Mouse (Mus musculus): ENCODE measurements around the gene Apoa2. TPM values are rescaled to one million over a fixed set of nuclear protein-coding genes. Genes with fewer than 3 reads are reported as not detected.
A peak's percentile ranks its signal among the peaks of the same experiment; 100 is the strongest.

Gene Apoa2
- polyA plus RNA-seq, 1 experiment: 20.8 TPM

GRCm38 (mm10) chr1:171205704-171206493, 19.0 kb upstream of the Apoa2 start:
- Histone ChIP-seq H3K4me3 (ENCODE audit: insufficient read depth, low read depth, low read length) (no peak overlapping the region), H3K27ac (ENCODE audit: insufficient read depth, low read depth, low read length) (no peak overlapping the region), H3K36me3 (ENCODE audit: control insufficient read depth, insufficient read depth, low read length) (no peaks in the 10 kb centered on the region), H3K27me3 (replicated peaks; ENCODE audit: control insufficient read depth, insufficient read depth, low read length) (no peaks in the 10 kb centered on the region), H3K4me1 (ENCODE audit: control insufficient read depth, insufficient read depth, low read length) (no peaks in the 10 kb centered on the region)
- WGBS: 74% methylated on average over 6 of the region's 6 CpGs
- TF ChIP-seq POLR2A (IDR thresholded peaks at IDR 0.05; ENCODE audit: low read depth, low read length) (no peak), CTCF (conservative IDR thresholded peaks at IDR 0.05; ENCODE audit: insufficient read depth, insufficient read length, low read depth, low read length) (no peak)
- no peak for DNase-seq

DNA sequence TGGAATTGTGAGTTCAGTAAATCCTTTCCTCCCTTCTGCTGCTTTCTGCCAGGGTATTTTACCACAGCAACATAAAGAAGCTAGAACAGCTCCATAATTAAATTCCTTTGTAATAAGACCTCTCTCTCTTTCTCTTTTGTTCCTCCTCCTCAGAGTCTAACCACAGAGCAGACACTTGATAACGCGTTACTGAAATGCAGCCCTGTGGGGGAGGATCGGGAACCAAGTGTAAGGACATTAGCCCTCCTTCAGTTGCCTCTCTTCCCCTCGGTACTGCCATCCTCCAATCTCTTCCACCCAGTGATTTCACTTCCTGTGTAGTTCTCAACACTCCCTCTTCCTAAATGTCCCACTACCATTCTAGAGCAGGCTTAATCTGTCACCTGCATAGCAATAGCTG, 15.4 kb upstream of the Apoa2 start:
- 30% methylated on average over 4 of the region's 4 CpGs for WGBS
- DNase-seq: no peak
- Histone ChIP-seq H3K27ac (ENCODE audit: insufficient read depth, low read depth, low read length) (no peak overlapping the region), H3K36me3 (ENCODE audit: control insufficient read depth, insufficient read depth, low read length) (no peaks in the 10 kb centered on the region), H3K27me3 (replicated peaks; ENCODE audit: control insufficient read depth, insufficient read depth, low read length) (no peaks in the 10 kb centered on the region), H3K4me1 (ENCODE audit: control insufficient read depth, insufficient read depth, low read length) (no peaks in the 10 kb centered on the region), H3K4me3 (ENCODE audit: insufficient read depth, low read depth, low read length) (no peak overlapping the region)
- TF ChIP-seq CTCF (conservative IDR thresholded peaks at IDR 0.05; ENCODE audit: insufficient read depth, insufficient read length, low read depth, low read length) (no peak), POLR2A (IDR thresholded peaks at IDR 0.05; ENCODE audit: low read depth, low read length) (no peak)

- Histone ChIP-seq H3K4me3 (ENCODE audit: insufficient read depth, low read depth, low read length) (no peak overlapping the region), H3K36me3 (ENCODE audit: control insufficient read depth, insufficient read depth, low read length) (no peaks in the 10 kb centered on the region), H3K27me3 (replicated peaks; ENCODE audit: control insufficient read depth, insufficient read depth, low read length) (no peaks in the 10 kb centered on the region), H3K27ac (ENCODE audit: insufficient read depth, low read depth, low read length) (no peak overlapping the region), H3K4me1 (ENCODE audit: control insufficient read depth, insufficient read depth, low read length) (no peaks in the 10 kb centered on the region)
- no peak for TF ChIP-seq CTCF (conservative IDR thresholded peaks at IDR 0.05; ENCODE audit: insufficient read depth, insufficient read length, low read depth, low read length)
- TF ChIP-seq POLR2A (IDR thresholded peaks at IDR 0.05; ENCODE audit: low read depth, low read length): no peak
- 30% methylated on average over 3 of the region's 3 CpGs for WGBS
- no peak for DNase-seq
These were observed 12.0 kb upstream of the Apoa2 start for GRCm38 (mm10) chr1:171212854-171213253.

DNA sequence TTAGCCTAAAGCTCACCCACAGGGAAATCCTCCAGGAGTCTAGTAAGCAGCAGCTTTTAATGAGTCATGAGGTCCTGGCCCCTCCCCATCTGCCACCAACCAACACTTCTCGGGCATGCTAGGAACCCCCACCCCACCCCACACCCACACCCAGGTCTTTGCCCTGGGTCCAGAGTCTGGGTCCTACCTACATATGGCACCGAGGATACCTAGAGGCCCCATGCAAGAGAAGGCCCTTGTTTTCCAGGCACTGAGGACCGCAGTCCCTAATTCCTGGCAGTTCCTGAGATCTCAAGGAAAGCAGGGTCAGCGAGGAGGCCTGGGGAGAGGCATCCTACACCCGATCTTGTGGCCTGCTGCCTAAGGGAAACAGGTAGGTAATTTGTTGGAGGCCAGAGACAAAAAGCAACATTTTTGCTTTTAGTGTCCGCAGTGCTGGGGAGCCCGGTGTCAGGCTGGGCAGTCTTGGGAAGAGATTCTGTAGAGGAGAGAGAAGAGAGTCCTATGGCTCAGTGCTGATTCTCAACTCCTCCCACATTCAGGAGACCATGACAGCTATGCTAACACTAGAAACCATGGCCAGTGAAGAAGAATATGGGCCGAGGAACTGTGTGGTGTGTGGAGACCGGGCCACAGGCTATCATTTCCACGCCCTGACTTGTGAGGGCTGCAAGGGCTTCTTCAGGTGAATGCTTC, 10.9 kb upstream of the Apoa2 start, which contains the start of gene Nr1i3:
Gene Nr1i3 (plus strand): TSS at position 170 of the 696 bp plus-strand sequence.
- WGBS: 70% methylated on average over 10 of the region's 10 CpGs
- no peaks in the 10 kb centered on the region for H3K27me3 ChIP-seq (replicated peaks; ENCODE audit: control insufficient read depth, insufficient read depth, low read length)
- DNase-seq: no peak
- no peak within 1 kb of the TSS for H3K4me3 ChIP-seq (ENCODE audit: insufficient read depth, low read depth, low read length)
- H3K27ac ChIP-seq (ENCODE audit: insufficient read depth, low read depth, low read length): no peak within 1 kb of the TSS
- H3K36me3 ChIP-seq (ENCODE audit: control insufficient read depth, insufficient read depth, low read length): no peaks in the 10 kb centered on the region
- H3K4me1 ChIP-seq (ENCODE audit: control insufficient read depth, insufficient read depth, low read length): no peaks in the 10 kb centered on the region
- no peak for TF ChIP-seq POLR2A (IDR thresholded peaks at IDR 0.05; ENCODE audit: low read depth, low read length)
- no peak for TF ChIP-seq CTCF (conservative IDR thresholded peaks at IDR 0.05; ENCODE audit: insufficient read depth, insufficient read length, low read depth, low read length)

DNA sequence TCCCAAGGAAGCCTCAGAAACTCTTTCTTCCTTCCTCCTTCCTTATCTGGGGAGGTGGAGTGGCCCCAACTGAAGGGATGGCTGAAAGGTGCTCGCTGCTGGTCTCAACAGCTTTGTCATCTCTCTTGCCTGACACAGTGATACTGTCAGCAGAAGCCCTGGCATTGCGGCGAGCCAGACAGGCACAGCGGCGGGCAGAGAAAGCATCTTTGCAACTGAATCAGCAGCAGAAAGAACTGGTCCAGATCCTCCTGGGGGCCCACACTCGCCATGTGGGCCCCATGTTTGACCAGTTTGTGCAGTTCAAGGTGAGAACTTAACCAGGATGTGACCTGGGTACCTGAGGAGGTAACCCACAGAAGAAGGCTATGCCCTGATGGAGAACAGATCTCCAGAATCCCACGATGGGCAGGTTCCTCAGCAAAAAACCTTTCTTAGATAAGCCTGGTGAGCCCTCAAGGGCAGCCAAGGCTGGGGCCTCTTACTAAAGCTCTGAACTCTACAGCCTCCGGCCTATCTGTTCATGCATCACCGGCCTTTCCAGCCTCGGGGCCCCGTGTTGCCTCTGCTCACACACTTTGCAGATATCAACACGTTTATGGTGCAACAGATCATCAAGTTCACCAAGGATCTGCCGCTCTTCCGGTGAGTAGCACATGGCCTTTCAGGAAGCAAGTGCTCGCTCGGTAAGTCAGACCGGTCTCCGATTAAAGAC, 8.5 kb upstream of the Apoa2 start:
- Histone ChIP-seq H3K36me3 (ENCODE audit: control insufficient read depth, insufficient read depth, low read length) (no peaks in the 10 kb centered on the region), H3K27ac (ENCODE audit: insufficient read depth, low read depth, low read length) (no peak overlapping the region), H3K27me3 (replicated peaks; ENCODE audit: control insufficient read depth, insufficient read depth, low read length) (no peaks in the 10 kb centered on the region), H3K4me1 (ENCODE audit: control insufficient read depth, insufficient read depth, low read length) (peaks cover 2% of the 10 kb centered on the region; the same call in 1 of the 2 replicates), H3K4me3 (ENCODE audit: insufficient read depth, low read depth, low read length) (no peak overlapping the region)
- WGBS: 79% methylated on average over 18 of the region's 18 CpGs
- no peak for DNase-seq
- TF ChIP-seq POLR2A (IDR thresholded peaks at IDR 0.05; ENCODE audit: low read depth, low read length) (no peak), CTCF (conservative IDR thresholded peaks at IDR 0.05; ENCODE audit: insufficient read depth, insufficient read length, low read depth, low read length) (no peak)

DNA sequence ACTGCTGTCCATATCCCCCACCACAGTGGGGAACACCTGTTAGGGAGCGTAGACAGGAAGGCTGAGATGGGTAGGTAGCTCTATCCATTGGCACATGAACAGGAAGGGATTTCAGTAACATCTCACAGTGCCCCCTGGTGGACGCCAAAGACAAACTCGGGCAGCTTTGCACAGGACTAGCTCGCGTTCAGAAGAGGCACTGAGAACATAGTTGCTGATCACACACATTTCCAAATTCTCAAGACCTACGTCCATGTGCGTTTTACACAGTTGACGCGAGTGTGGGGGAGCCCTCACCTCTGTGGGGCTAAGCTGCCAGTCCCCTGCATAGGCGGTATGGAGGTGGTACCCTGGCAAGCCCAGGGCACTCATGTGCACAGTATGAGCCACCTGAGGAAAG, 4.0 kb upstream of the Apoa2 start:
- Histone ChIP-seq H3K27ac (ENCODE audit: insufficient read depth, low read depth, low read length) (no peak overlapping the region), H3K4me3 (ENCODE audit: insufficient read depth, low read depth, low read length) (no peak overlapping the region), H3K4me1 (ENCODE audit: control insufficient read depth, insufficient read depth, low read length) (peaks cover 5% of the 10 kb centered on the region; the same call in 1 of the 2 replicates), H3K36me3 (ENCODE audit: control insufficient read depth, insufficient read depth, low read length) (no peaks in the 10 kb centered on the region), H3K27me3 (replicated peaks; ENCODE audit: control insufficient read depth, insufficient read depth, low read length) (no peaks in the 10 kb centered on the region)
- DNase-seq: peak; percentile 89
- TF ChIP-seq CTCF (conservative IDR thresholded peaks at IDR 0.05; ENCODE audit: insufficient read depth, insufficient read length, low read depth, low read length) (peak; percentile 92), POLR2A (IDR thresholded peaks at IDR 0.05; ENCODE audit: low read depth, low read length) (no peak)
- 3% methylated on average over 10 of the region's 10 CpGs for WGBS
